8 mouse cellular contexts compared by ENCODE assay signal in genomic region chr6:120971797-120972590, GRCm38 (mm10). TPM values are rescaled to one million over a fixed set of nuclear protein-coding genes. Genes with fewer than 3 reads are reported as not detected.
DNase-seq lines count a peak whose midpoint lies in the region; ATAC-seq and TF ChIP-seq lines count a peak whose summit lies in the region.

No protein-coding gene starts in this region.

- H3K79me2 ChIP-seq in C2C12 (ENCODE audit: control insufficient read depth, insufficient read depth), result no peaks in the 10 kb centered on the region

- no peaks in the 10 kb centered on the region for H3K79me3 ChIP-seq in C2C12 (ENCODE audit: low read depth)

- no peak overlapping the region for H3K4me2 ChIP-seq in heart, embryonic 13.5 days
- no peak overlapping the region for H3K4me2 ChIP-seq in kidney, embryonic 16.5 days (replicated peaks; ENCODE audit: low read depth, low read length)

- H3K9me3 ChIP-seq in heart, embryonic 13.5 days, result no peaks in the 10 kb centered on the region
- H3K9me3 ChIP-seq in kidney, embryonic 16.5 days (ENCODE audit: low read length), result no peaks in the 10 kb centered on the region

- H3K4me1 ChIP-seq in heart, embryonic 13.5 days, result peaks cover 10% of the 10 kb centered on the region
- peaks cover 3% of the 10 kb centered on the region; the same call in 1 of the 2 replicates for H3K4me1 ChIP-seq in kidney, embryonic 16.5 days (ENCODE audit: insufficient read depth, low read length)

- H3K27ac ChIP-seq in heart, embryonic 13.5 days (replicated peaks), result no peak overlapping the region
- no peak overlapping the region for H3K27ac ChIP-seq in kidney, embryonic 16.5 days (ENCODE audit: low read length)

- DNase-seq in brain, adult 2 months (ENCODE audit: low read depth, low spot score), result peak; percentile 90
- peak; percentile 79 for DNase-seq in liver
- DNase-seq in naive thymus-derived CD4-positive, alpha-beta T cell, adult 2 months (ENCODE audit: low read depth), result peak; percentile 85
- peak; percentile 79 to 91 for DNase-seq in spleen, postnatal 4 days (ENCODE audit: low spot score in 2 of 2)

- H3K27me3 ChIP-seq in C2C12 (ENCODE audit: control insufficient read depth, insufficient read depth, insufficient read length), result no peaks in the 10 kb centered on the region
- H3K27me3 ChIP-seq in heart, embryonic 13.5 days (replicated peaks), result no peaks in the 10 kb centered on the region
- H3K27me3 ChIP-seq in kidney, embryonic 16.5 days (ENCODE audit: insufficient read depth, low read length), result no peaks in the 10 kb centered on the region

- H3K36me3 ChIP-seq in C2C12 (ENCODE audit: control insufficient read depth, insufficient read depth), result no peaks in the 10 kb centered on the region
- H3K36me3 ChIP-seq in heart, embryonic 13.5 days, result peaks cover 59% of the 10 kb centered on the region
- H3K36me3 ChIP-seq in kidney, embryonic 16.5 days (ENCODE audit: insufficient read depth, low read length), result no peaks in the 10 kb centered on the region

- no peak overlapping the region for H3K4me3 ChIP-seq in C2C12 (ENCODE audit: insufficient read depth, poor library complexity, severe bottlenecking)
- no peak overlapping the region for H3K4me3 ChIP-seq in heart, embryonic 13.5 days
- H3K4me3 ChIP-seq in kidney, embryonic 16.5 days (ENCODE audit: low read length), result no peak overlapping the region

- WGBS in heart, embryonic 13.5 days, result 45% methylated on average over 14 of the region's 14 CpGs
- 62% methylated on average over 14 of the region's 14 CpGs for WGBS in kidney, embryonic 16.5 days

- peak overlapping the region; percentile 57 for H3K9ac ChIP-seq in heart, embryonic 13.5 days
- H3K9ac ChIP-seq in kidney, embryonic 16.5 days (replicated peaks; ENCODE audit: low read length), result no peak overlapping the region

- peak; percentile 89 for ATAC-seq in erythroid progenitor cell, adult 5-6 weeks (replicated peaks; ENCODE audit: low FRiP score, poor library complexity, severe bottlenecking)
- ATAC-seq in heart, embryonic 13.5 days (ENCODE audit: extremely low read depth, insufficient number of reproducible peaks, low FRiP score, low TSS enrichment), result no peak
- ATAC-seq in kidney, embryonic 16.5 days (ENCODE audit: low FRiP score, low TSS enrichment), result peak; percentile 61; the same call in 1 of the 2 replicates

- no peak overlapping the region for H3ac ChIP-seq in C2C12 (ENCODE audit: control insufficient read depth, insufficient read length, low read depth)

- TF ChIP-seq CTCF in C2C12 (IDR thresholded peaks at IDR 0.05; ENCODE audit: control insufficient read depth, insufficient read depth, insufficient read length), result peak; percentile 83

TF ChIP-seq in C2C12, 6 proteins besides CTCF, POLR2A, EP300 and RAD21:
- TF ChIP-seq USF1 (IDR thresholded peaks at IDR 0.05; ENCODE audit: low read depth), result no peak
- TF ChIP-seq CEBPB (IDR thresholded peaks at IDR 0.05; ENCODE audit: low read depth), result no peak
- TF ChIP-seq MYOG (IDR thresholded peaks at IDR 0.05; ENCODE audit: control insufficient read depth, extremely low read depth, insufficient read length), result no peak
- no peak for TF ChIP-seq MAX (IDR thresholded peaks at IDR 0.05)
- no peak for TF ChIP-seq FOSL1 (IDR thresholded peaks at IDR 0.05; ENCODE audit: insufficient read depth, low read length, poor library complexity, severe bottlenecking)
- TF ChIP-seq MYOD1 (IDR thresholded peaks at IDR 0.05; ENCODE audit: control insufficient read depth, insufficient read length, low read depth), result no peak

RNA-seq across cellular contexts. Expression of gene Bid, which starts 55.3 kb away (rescaled TPM):
- 48.1 TPM for polyA plus RNA-seq in C2C12 (2012; fragmentation: generic; extraction: Trizol)
- 9.6 and 11.5 TPM in 2 replicates for total RNA-seq in erythroid progenitor cell, adult 5-6 weeks (2015; ENCODE audit: low replicate concordance)
- 6.3 and 7.7 TPM in 2 replicates for total RNA-seq in erythroid progenitor cell, adult 5-6 weeks (2017; ENCODE audit: low replicate concordance)
- 8.3 and 10.7 TPM in 2 replicates for polyA plus RNA-seq in heart, embryonic 13.5 days (2015; fragmentation: Nextera tagmentation; extraction: Ambion mirVana)
- 26.8 and 29.1 TPM in 2 replicates for polyA plus RNA-seq in kidney, embryonic 16.5 days (2015; fragmentation: Nextera tagmentation; extraction: Ambion mirVana)
